Comparison of ENCODE assay signal across 7 mouse cellular contexts in genomic region chr4:46389013-46389611, GRCm38 (mm10). TPM values are rescaled to one million over a fixed set of nuclear protein-coding genes. Genes with fewer than 3 reads are reported as not detected.
A peak's percentile ranks its signal among the peaks of the same experiment; 100 is the strongest.
DNase-seq lines count a peak whose midpoint lies in the region; ATAC-seq and TF ChIP-seq lines count a peak whose summit lies in the region.

Trmo (minus strand) TSS chr4:46389437.

- under 1% methylated on average over 56 of the region's 56 CpGs for WGBS in embryonic facial prominence, embryonic 10.5 days
- WGBS in intestine, postnatal 0 days = under 1% methylated on average over 56 of the region's 56 CpGs
- under 1% methylated on average over 56 of the region's 56 CpGs for WGBS in midbrain, embryonic 12.5 days
- under 1% methylated on average over 56 of the region's 56 CpGs for WGBS in small intestine, adult 2 months

- TF ChIP-seq CTCF in intestine, postnatal 0 days (IDR thresholded peaks at IDR 0.05; ENCODE audit: low read depth) = peak; percentile 23; the same call in 1 of the 2 replicates
- no peak for TF ChIP-seq CTCF in small intestine, adult 2 months (IDR thresholded peaks at IDR 0.05; ENCODE audit: extremely low read depth, insufficient read length, insufficient replicate concordance, low read depth, low read length)

- H3K27ac ChIP-seq in embryonic facial prominence, embryonic 10.5 days (replicated peaks) = peak within 1 kb of the TSS; percentile 98
- H3K27ac ChIP-seq in intestine, postnatal 0 days (ENCODE audit: low read depth, low read length) = peak within 1 kb of the TSS; percentile 83
- H3K27ac ChIP-seq in midbrain, embryonic 12.5 days (replicated peaks) = peak within 1 kb of the TSS; percentile 83
- H3K27ac ChIP-seq in small intestine, adult 2 months (ENCODE audit: insufficient read depth, low read depth, low read length) = peak within 1 kb of the TSS; percentile 91

- DNase-seq in adrenal gland, postnatal 10 days = peak; percentile 95
- DNase-seq in embryonic facial prominence, embryonic 10.5 days (ENCODE audit: low spot score) = peak; percentile 94
- DNase-seq in gonadal fat pad, adult 2 months (ENCODE audit: low read depth) = peak; percentile 77
- DNase-seq in left cerebral cortex, postnatal 4 days = peak; percentile 95

- peak within 1 kb of the TSS; percentile 75 for H3K4me3 ChIP-seq in embryonic facial prominence, embryonic 10.5 days
- peak within 1 kb of the TSS; percentile 76 for H3K4me3 ChIP-seq in intestine, postnatal 0 days (ENCODE audit: low read depth, low read length)
- H3K4me3 ChIP-seq in midbrain, embryonic 12.5 days = peak within 1 kb of the TSS; percentile 66
- H3K4me3 ChIP-seq in small intestine, adult 2 months (ENCODE audit: low read depth, low read length) = peak within 1 kb of the TSS; percentile 67

- peak within 1 kb of the TSS; percentile 80 for H3K4me2 ChIP-seq in intestine, postnatal 0 days (replicated peaks; ENCODE audit: low read depth)
- peak within 1 kb of the TSS; percentile 57 for H3K4me2 ChIP-seq in midbrain, embryonic 12.5 days (replicated peaks)

- no peaks in the 10 kb centered on the region for H3K27me3 ChIP-seq in embryonic facial prominence, embryonic 10.5 days (replicated peaks; ENCODE audit: low read depth, poor library complexity, severe bottlenecking)
- H3K27me3 ChIP-seq in intestine, postnatal 0 days (replicated peaks; ENCODE audit: control insufficient read depth, insufficient read depth, low read length) = no peaks in the 10 kb centered on the region
- no peaks in the 10 kb centered on the region for H3K27me3 ChIP-seq in midbrain, embryonic 12.5 days
- no peaks in the 10 kb centered on the region for H3K27me3 ChIP-seq in small intestine, adult 2 months (ENCODE audit: control insufficient read depth, insufficient read depth, low read length)

- intact Hi-C loops in left cerebral cortex, postnatal 4 days (cut with DNase I) = loop anchor here (2.0 kb wide), 1 partner anchor 62 kb away; the partner anchor contains the start of gene Anp32b

- peak within 1 kb of the TSS; percentile 80 for H3K9ac ChIP-seq in intestine, postnatal 0 days (ENCODE audit: low read depth, low read length)
- H3K9ac ChIP-seq in midbrain, embryonic 12.5 days (replicated peaks) = peak within 1 kb of the TSS; percentile 79

- H3K4me1 ChIP-seq in embryonic facial prominence, embryonic 10.5 days = peaks cover 9% of the 10 kb centered on the region
- H3K4me1 ChIP-seq in intestine, postnatal 0 days (replicated peaks; ENCODE audit: control insufficient read depth, insufficient read depth, low read length) = no peaks in the 10 kb centered on the region
- H3K4me1 ChIP-seq in midbrain, embryonic 12.5 days = peaks cover 7% of the 10 kb centered on the region; the same call in 1 of the 2 replicates
- H3K4me1 ChIP-seq in small intestine, adult 2 months (ENCODE audit: control insufficient read depth, insufficient read depth, insufficient read length, low read length) = peaks cover 2% of the 10 kb centered on the region; the same call in 1 of the 2 replicates

- peak; percentile 93 for ATAC-seq in intestine, postnatal 0 days
- ATAC-seq in midbrain, embryonic 12.5 days (ENCODE audit: low FRiP score, low read depth) = peak; percentile 95

- peaks cover 28% of the 10 kb centered on the region for H3K36me3 ChIP-seq in embryonic facial prominence, embryonic 10.5 days (replicated peaks)
- H3K36me3 ChIP-seq in intestine, postnatal 0 days (ENCODE audit: control insufficient read depth, insufficient read depth) = peaks cover 10% of the 10 kb centered on the region; the same call in 1 of the 2 replicates
- H3K36me3 ChIP-seq in midbrain, embryonic 12.5 days = peaks cover 18% of the 10 kb centered on the region
- peaks cover 3% of the 10 kb centered on the region for H3K36me3 ChIP-seq in small intestine, adult 2 months (ENCODE audit: control insufficient read depth, insufficient read depth, low read length)

- no peaks in the 10 kb centered on the region for H3K9me3 ChIP-seq in embryonic facial prominence, embryonic 10.5 days
- no peaks in the 10 kb centered on the region for H3K9me3 ChIP-seq in intestine, postnatal 0 days (ENCODE audit: control insufficient read depth)
- H3K9me3 ChIP-seq in midbrain, embryonic 12.5 days = no peaks in the 10 kb centered on the region

- peak; percentile 90 for TF ChIP-seq POLR2A in small intestine, adult 2 months (IDR thresholded peaks at IDR 0.05; ENCODE audit: low read depth, low read length)

RNA-seq across cellular contexts. Expression of gene Trmo, which starts in this region (rescaled TPM):
- 1 to 10 TPM; 5.5 to 7.3 TPM for total RNA-seq in adrenal gland, postnatal 10 days (2021)
- 12.3 and 12.7 TPM in 2 replicates for polyA plus RNA-seq in embryonic facial prominence, embryonic 10.5 days (2016; fragmentation: Nextera tagmentation; extraction: Ambion mirVana)
- polyA plus RNA-seq in gonadal fat pad, adult 2 months (2012; rRNA removed) = 6.2 and 6.7 TPM in 2 replicates
- polyA plus RNA-seq in intestine, postnatal 0 days (2015; fragmentation: Nextera tagmentation; extraction: Ambion mirVana) = 5.9 and 7.0 TPM in 2 replicates
- total RNA-seq in left cerebral cortex, postnatal 4 days (2021) = 1 to 10 TPM; 3.4 to 6.3 TPM
- 9.4 and 10.0 TPM in 2 replicates for polyA plus RNA-seq in midbrain, embryonic 12.5 days (2016; fragmentation: Nextera tagmentation; extraction: Ambion mirVana)
- polyA plus RNA-seq in small intestine, adult 2 months (2012; rRNA removed) = 2.0 and 3.1 TPM in 2 replicates

Comparison
In these comparisons a context has a peak if more than half of its experiments do, and no peak if none do; other contexts are left out.
1. Peak in every context shown above with its lines: DNase-seq, ATAC-seq, H3K4me3 ChIP-seq and H3K27ac ChIP-seq.